Mouse (Mus musculus) MEL (cell line): ENCODE measurements around the gene Olfr1288. TPM values are rescaled to one million over a fixed set of nuclear protein-coding genes. Genes with fewer than 3 reads are reported as not detected.

Experiments used
- DNase-seq: peaks from one replicate; pipeline ENCODE4 v3.0.0; 2011; ENCODE audit warnings: low read depth, low spot score
- H3K27ac ChIP-seq: 2 replicates; pipeline ENCODE4 v1.5.1; 2012; ENCODE audit warnings: low read depth, mild to moderate bottlenecking, control low read depth, low read length, moderate library complexity; ENCODE audit not compliant: control insufficient read depth
- H3K27me3 ChIP-seq, 2 experiments: fragments of 150-350 bp in 1 of 2; sonication (generic) in 1 of 2; 2 replicates each; pipeline ENCODE4 v1.6.1; 2012; ENCODE audit warnings: low read length in 2 of 2, mild to moderate bottlenecking in 2 of 2, improper control_type of control experiment in 1 of 2, moderate library complexity in 1 of 2; ENCODE audit not compliant: insufficient read depth in 2 of 2, control insufficient read depth in 1 of 2
- H3K36me3 ChIP-seq, 2 experiments: 2 replicates each; pipeline ENCODE4 v1.6.1; 2012 to 2014; ENCODE audit warnings: low read length in 2 of 2, improper control_type of control experiment in 1 of 2, inconsistent platforms in 1 of 2, mild to moderate bottlenecking in 1 of 2; ENCODE audit not compliant: insufficient read depth in 2 of 2, control insufficient read depth in 1 of 2
- H3K4me1 ChIP-seq, 2 experiments: fragments of 150-350 bp in 1 of 2; sonication (generic) in 1 of 2; 2 replicates each; pipeline ENCODE4 v1.6.1; 2012; ENCODE audit warnings: low read length in 2 of 2, improper control_type of control experiment in 1 of 2, mild to moderate bottlenecking in 1 of 2; ENCODE audit not compliant: insufficient read depth in 2 of 2, control insufficient read depth in 1 of 2
- H3K4me3 ChIP-seq, 2 experiments: fragments of 150-350 bp in 1 of 2; sonication (generic) in 1 of 2; 2 replicates each; pipeline ENCODE4 v1.5.1; 2012; ENCODE audit warnings: low read depth in 2 of 2, low read length in 2 of 2, mild to moderate bottlenecking in 2 of 2, moderate library complexity in 2 of 2, control low read depth in 1 of 2, improper control_type of control experiment in 1 of 2; ENCODE audit not compliant: control insufficient read depth in 1 of 2, insufficient read depth in 1 of 2
- H3K79me2 ChIP-seq: 2 replicates; pipeline ENCODE4 v1.6.1; 2012; ENCODE audit warnings: mild to moderate bottlenecking, low read length, moderate library complexity; ENCODE audit not compliant: control insufficient read depth, poor library complexity, insufficient read depth
- H3K9ac ChIP-seq: 2 replicates; pipeline ENCODE4 v1.6.1; 2012; ENCODE audit warnings: low read depth, mild to moderate bottlenecking, control low read depth, low read length, moderate library complexity; ENCODE audit not compliant: control insufficient read depth, poor library complexity, severe bottlenecking
- H3K9me3 ChIP-seq: fragments of 150-350 bp; sonication (generic); replicated peaks from 2 replicates; pipeline ENCODE4 v1.6.1; 2012; ENCODE audit warnings: mild to moderate bottlenecking, low read length, improper control_type of control experiment, moderate library complexity; ENCODE audit not compliant: insufficient read depth
- CHD1 ChIP-seq: IDR thresholded peaks from 2 replicates; pipeline ENCODE4 v1.6.1; 2012; ENCODE audit warnings: low read depth, mild to moderate bottlenecking, inconsistent platforms, low read length, improper control_type of control experiment
- CTCF ChIP-seq, 3 experiments: IDR thresholded peaks in 2 of 3; conservative IDR thresholded peaks in 1 of 3; 2 replicates each; pipeline ENCODE4 v1.5.1; 2011 to 2012; ENCODE audit warnings: low read length in 3 of 3, low read depth in 2 of 3, mild to moderate bottlenecking in 2 of 3, improper control_type of control experiment in 1 of 3, inconsistent platforms in 1 of 3, mixed read lengths in 1 of 3, moderate library complexity in 1 of 3; ENCODE audit not compliant: control insufficient read depth in 1 of 3, insufficient read depth in 1 of 3, poor library complexity in 1 of 3, severe bottlenecking in 1 of 3
- E2F4 ChIP-seq: IDR thresholded peaks from 2 replicates; pipeline ENCODE4 v1.6.1; 2011; ENCODE audit warnings: low read depth, low read length, improper control_type of control experiment, borderline replicate concordance
- ELF1 ChIP-seq: IDR thresholded peaks from 2 replicates; pipeline ENCODE4 v1.6.1; 2014; ENCODE audit warnings: low read depth, mild to moderate bottlenecking, inconsistent platforms, low read length, improper control_type of control experiment, moderate library complexity
- GATA1 ChIP-seq: IDR thresholded peaks from 2 replicates; pipeline ENCODE4 v1.6.1; 2011; ENCODE audit warnings: low read depth, low read length, improper control_type of control experiment
- HCFC1 ChIP-seq: IDR thresholded peaks from 2 replicates; pipeline ENCODE4 v1.6.1; 2012; ENCODE audit warnings: low read depth, mild to moderate bottlenecking, inconsistent platforms, low read length, improper control_type of control experiment, moderate library complexity
- KAT2A ChIP-seq: conservative IDR thresholded peaks from 2 replicates; pipeline ENCODE4 v1.6.1; 2012; ENCODE audit warnings: low read depth, low read length, improper control_type of control experiment, inconsistent platforms
- MYB ChIP-seq: IDR thresholded peaks from 2 replicates; pipeline ENCODE4 v1.6.1; 2011; ENCODE audit warnings: mild to moderate bottlenecking, low read depth, low read length, improper control_type of control experiment
- MYC ChIP-seq: IDR thresholded peaks from 2 replicates; pipeline ENCODE4 v1.6.1; 2011; ENCODE audit warnings: low read depth, mild to moderate bottlenecking, low read length, improper control_type of control experiment, moderate library complexity
- NELFE ChIP-seq: IDR thresholded peaks from 2 replicates; pipeline ENCODE4 v1.6.1; 2011; ENCODE audit warnings: low read depth, low read length, improper control_type of control experiment
- NRF1 ChIP-seq: IDR thresholded peaks from 2 replicates; pipeline ENCODE4 v1.6.1; 2014; ENCODE audit warnings: low read depth, mild to moderate bottlenecking, inconsistent platforms, low read length, improper control_type of control experiment, moderate library complexity; ENCODE audit not compliant: poor library complexity, insufficient read depth, severe bottlenecking
- POLR2A ChIP-seq, 2 experiments: IDR thresholded peaks; 2 replicates each; pipeline ENCODE4 v1.6.1; 2011 to 2012; ENCODE audit warnings: low read length in 2 of 2, mild to moderate bottlenecking in 2 of 2, control low read depth in 1 of 2, improper control_type of control experiment in 1 of 2, low read depth in 1 of 2, moderate library complexity in 1 of 2; ENCODE audit not compliant: control insufficient read depth in 1 of 2, insufficient read depth in 1 of 2, poor library complexity in 1 of 2
- SMC3 ChIP-seq: IDR thresholded peaks from 2 replicates; pipeline ENCODE4 v1.6.1; 2011; ENCODE audit warnings: low read depth, low read length, improper control_type of control experiment
- TBP ChIP-seq: IDR thresholded peaks from 2 replicates; pipeline ENCODE4 v1.8.0; 2011; ENCODE audit warnings: low read depth, low read length, improper control_type of control experiment
- TCF12 ChIP-seq: IDR thresholded peaks from 2 replicates; pipeline ENCODE4 v1.6.1; 2014; ENCODE audit warnings: low read depth, mild to moderate bottlenecking, inconsistent platforms, low read length, improper control_type of control experiment, moderate library complexity
- UBTF ChIP-seq: IDR thresholded peaks from 2 replicates; pipeline ENCODE4 v1.6.1; 2012; ENCODE audit warnings: low read depth, mild to moderate bottlenecking, inconsistent platforms, low read length, improper control_type of control experiment, moderate library complexity, borderline replicate concordance; ENCODE audit not compliant: insufficient read depth
- USF2 ChIP-seq, 2 experiments: IDR thresholded peaks; 2 replicates each; pipeline ENCODE4 v1.6.1; 2011 to 2012; ENCODE audit warnings: improper control_type of control experiment in 2 of 2, low read length in 2 of 2, borderline replicate concordance in 1 of 2, inconsistent platforms in 1 of 2, low read depth in 1 of 2, mild to moderate bottlenecking in 1 of 2; ENCODE audit not compliant: insufficient read depth in 1 of 2
- ZMIZ1 ChIP-seq: IDR thresholded peaks from 2 replicates; pipeline ENCODE4 v1.6.1; 2012; ENCODE audit warnings: low read depth, mild to moderate bottlenecking, inconsistent platforms, low read length, improper control_type of control experiment, moderate library complexity
- polyA plus RNA-seq, 2 experiments: library from polyadenylated mRNA; stranded (reverse) in 1 of 2; unstranded in 1 of 2; fragments of >175 nt in 1 of 2; fragments of >200 nt in 1 of 2; gene quantifications; 2 replicates each; pipeline versions ENCODE4 v1.2.1 to v1.2.4; 2012; ENCODE audit warnings: low replicate concordance in 2 of 2, low read depth in 1 of 2; ENCODE audit not compliant: insufficient read length in 2 of 2, insufficient read depth in 1 of 2, missing spikeins in 1 of 2
- total RNA-seq: library from RNA; depleted of rRNA; stranded (reverse); fragments of 300-350 nt; gene quantifications from 2 replicates; pipeline ENCODE4 v1.2.3, GENCODE M21; 2012; rRNA removed

Olfr1288 gene
- not detected in 2 replicates for total RNA-seq
- polyA plus RNA-seq = not detected

DNA sequence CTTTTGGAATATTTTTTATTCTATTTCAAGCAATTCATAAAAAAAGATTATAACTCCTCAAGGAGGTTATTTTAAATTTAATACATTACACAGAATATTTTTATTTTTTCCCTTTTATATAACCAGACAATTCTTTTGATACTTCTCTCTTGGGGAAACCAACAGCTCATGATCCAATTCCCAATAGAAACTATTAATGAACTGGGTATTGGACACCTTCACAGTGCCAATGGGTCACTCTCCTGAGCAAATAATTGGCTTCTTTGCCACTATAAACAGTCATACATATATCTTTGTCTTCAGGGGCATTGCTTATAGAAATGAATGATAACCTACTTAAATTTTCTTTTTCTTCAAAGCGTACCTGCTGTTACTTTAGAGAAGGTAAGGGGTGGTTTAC, at the start of gene Olfr1288:
Gene Olfr1288, plus strand, starts transcription at position 301 of the 400 bp plus-strand sequence.
- no peaks in the 10 kb centered on the region for H3K36me3 ChIP-seq
- no peak within 1 kb of the TSS for H3K27ac ChIP-seq
- no peak within 1 kb of the TSS for H3K9ac ChIP-seq
- no peak for TF ChIP-seq TCF12
- TF ChIP-seq NRF1 = no peak
- TF ChIP-seq USF2 (IDR thresholded peaks at IDR 0.05; ENCODE audit: borderline replicate concordance in 1 of 2, insufficient read depth in 1 of 2, low read depth in 1 of 2, low read length in 2 of 2) = no peak
- no peak for TF ChIP-seq MYB
- no peak for TF ChIP-seq ELF1
- no peak for TF ChIP-seq NELFE
- no peak for TF ChIP-seq TBP
- no peak for TF ChIP-seq ZMIZ1
- TF ChIP-seq UBTF = no peak
- TF ChIP-seq KAT2A = no peak
- TF ChIP-seq CTCF (IDR thresholded peaks at IDR 0.05 in 2 of 3, conservative IDR thresholded peaks at IDR 0.05 in 1 of 3; ENCODE audit: control insufficient read depth in 1 of 3, insufficient read depth in 1 of 3, low read depth in 2 of 3, low read length in 3 of 3, poor library complexity in 1 of 3, severe bottlenecking in 1 of 3) = no peak
- TF ChIP-seq CHD1 = no peak
- TF ChIP-seq SMC3 = no peak
- TF ChIP-seq E2F4 = no peak
- no peak for TF ChIP-seq HCFC1
- no peaks in the 10 kb centered on the region for H3K9me3 ChIP-seq
- no peak within 1 kb of the TSS for H3K4me3 ChIP-seq
- no peak for DNase-seq
- no peaks in the 10 kb centered on the region for H3K27me3 ChIP-seq
- H3K4me1 ChIP-seq = no peaks in the 10 kb centered on the region
- H3K79me2 ChIP-seq = no peaks in the 10 kb centered on the region

GRCm38 (mm10) chr2:111448842-111449241, 25.1 kb upstream of the Olfr1288 start, which contains the start of gene Olfr1287:
Gene Olfr1287, plus strand, starts transcription at chr2:111449142.
- H3K36me3 ChIP-seq = no peaks in the 10 kb centered on the region
- DNase-seq = no peak
- H3K79me2 ChIP-seq = no peaks in the 10 kb centered on the region
- no peak within 1 kb of the TSS for H3K4me3 ChIP-seq
- TF ChIP-seq MYC (no peak), GATA1 (no peak), MYB (no peak), POLR2A (IDR thresholded peaks at IDR 0.05; ENCODE audit: control insufficient read depth in 1 of 2, insufficient read depth in 1 of 2, low read depth in 1 of 2, low read length in 2 of 2, poor library complexity in 1 of 2) (no peak), HCFC1 (no peak)
- no peak within 1 kb of the TSS for H3K9ac ChIP-seq
- H3K27ac ChIP-seq = no peak within 1 kb of the TSS
- H3K27me3 ChIP-seq = no peaks in the 10 kb centered on the region
- no peaks in the 10 kb centered on the region for H3K4me1 ChIP-seq
- no peaks in the 10 kb centered on the region for H3K9me3 ChIP-seq
